Mouse (Mus musculus) erythroblast, embryonic 14.5 days (primary cell): ENCODE results near the gene Ercc1.

Source experiments
- GATA1 ChIP-seq: IDR thresholded peaks from 2 replicates; pipeline ENCODE4 v1.6.1; 2012; ENCODE audit warnings: low read length, inconsistent platforms, mixed read lengths
- TAL1 ChIP-seq: IDR thresholded peaks from 3 replicates; pipeline ENCODE4 v1.6.1; 2012; ENCODE audit warnings: low read length, inconsistent platforms, mixed read lengths

DNA sequence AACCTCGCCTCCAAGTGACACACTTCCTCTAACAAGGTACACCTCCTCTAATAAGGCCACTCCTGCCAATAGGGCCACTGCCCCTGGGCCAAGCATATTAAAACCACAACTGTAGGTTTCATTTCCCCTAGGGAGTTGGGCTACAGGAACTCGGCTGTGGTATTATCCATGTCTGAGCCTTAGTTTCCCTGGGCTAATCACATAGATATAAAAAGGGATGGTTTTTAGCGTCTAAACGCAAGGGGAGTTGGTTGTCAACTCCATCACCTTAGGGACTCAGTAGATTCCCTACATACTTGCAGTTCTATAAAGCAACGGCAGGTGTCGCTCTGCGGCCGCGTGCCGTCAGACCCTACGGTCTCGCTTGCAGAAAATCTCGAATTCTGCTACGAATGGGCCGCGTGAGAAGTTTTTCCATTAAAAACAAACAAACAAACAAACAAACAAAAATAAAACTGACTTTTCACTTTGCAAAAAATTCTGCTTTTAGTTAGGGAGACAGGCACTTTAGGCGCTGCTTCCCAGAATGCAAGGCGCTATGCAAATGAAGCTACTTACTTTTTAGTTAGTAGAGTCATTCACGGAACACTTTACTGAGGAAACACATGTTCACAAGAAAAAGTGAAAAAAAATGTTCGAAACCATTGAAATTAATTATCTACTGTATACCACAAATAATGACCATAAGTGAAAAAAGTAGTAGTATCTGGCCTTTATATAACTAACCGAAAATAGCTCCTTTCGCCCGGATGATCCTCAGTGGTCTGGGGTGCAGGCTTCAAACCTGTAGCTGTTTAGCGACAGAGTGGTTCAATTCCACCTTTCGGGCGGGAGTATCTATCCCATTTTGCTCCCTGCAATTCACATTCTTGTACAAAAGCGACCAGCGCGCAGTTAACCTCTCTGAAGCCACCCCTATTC lies 43.8 kb upstream of the Ercc1 start:
- no peak for TF ChIP-seq TAL1
- TF ChIP-seq GATA1 = no peak
